Mouse (Mus musculus) megakaryocyte progenitor cell, adult 5-6 weeks (primary cell): ENCODE measurements around the gene Itpk1. TPM values are rescaled to one million over a fixed set of nuclear protein-coding genes. Genes with fewer than 3 reads are reported as not detected.
A peak's percentile ranks its signal among the peaks of the same experiment; 100 is the strongest.
"Not testable (repeated sequence)": the region's sequence is repeated elsewhere in the genome, so short reads cannot be mapped to it uniquely, and the experiment has no call there.

Source experiments
- ATAC-seq: replicated peaks from 2 replicates; pipeline ENCODE4 v1.8.0; 2016; ENCODE audit warnings: mild to moderate bottlenecking, moderate TSS enrichment, inconsistent platforms; ENCODE audit not compliant: poor library complexity
- total RNA-seq, 2 experiments: library from RNA; stranded (forward) in 1 of 2; stranded (reverse) in 1 of 2; fragments of 157-497, 149-512 nt in 1 of 2; fragments of 200-1000 nt in 1 of 2; gene quantifications; 2 replicates each; pipeline versions ENCODE4 v1.2.3 to v1.2.4; 2015 to 2017

Itpk1 gene
- total RNA-seq, 2 experiments from 2014 or later, result 10.5 to 15.3 TPM

- peak; percentile 33; the same call in 1 of the 2 replicates for ATAC-seq
Measured at GRCm38 (mm10) chr12:102631690-102632089, 73.0 kb downstream of the Itpk1 start.

- ATAC-seq, result not testable (repeated sequence)
Measured at GRCm38 (mm10) chr12:102630471-102630870, 74.3 kb downstream of the Itpk1 start.

GRCm38 (mm10) chr12:102628221-102628620, 76.5 kb downstream of the Itpk1 start:
- ATAC-seq, result no peak

GRCm38 (mm10) chr12:102627545-102627944, 77.2 kb downstream of the Itpk1 start:
- ATAC-seq, result peak; percentile 45; the same call in 1 of the 2 replicates

GRCm38 (mm10) chr12:102626841-102627240, 77.9 kb downstream of the Itpk1 start:
- ATAC-seq, result no peak

- ATAC-seq, result no peak
Measured at GRCm38 (mm10) chr12:102625717-102626116, 79.0 kb downstream of the Itpk1 start.

- ATAC-seq, result no peak
Measured at GRCm38 (mm10) chr12:102625118-102625517, 79.6 kb downstream of the Itpk1 start.

- no peak for ATAC-seq
Measured at GRCm38 (mm10) chr12:102623827-102624226, 80.9 kb downstream of the Itpk1 start.

- ATAC-seq, result no peak
Measured at GRCm38 (mm10) chr12:102622302-102622842, 82.4 kb downstream of the Itpk1 start.

- no peak for ATAC-seq
Measured at GRCm38 (mm10) chr12:102621811-102622210, 82.9 kb downstream of the Itpk1 start.

GRCm38 (mm10) chr12:102621205-102621604, 83.5 kb downstream of the Itpk1 start:
- no peak for ATAC-seq

GRCm38 (mm10) chr12:102619908-102620307, 84.8 kb downstream of the Itpk1 start:
- ATAC-seq, result peak; percentile 82

GRCm38 (mm10) chr12:102618085-102618484, 86.6 kb downstream of the Itpk1 start:
- no peak for ATAC-seq

GRCm38 (mm10) chr12:102616843-102617519, 87.7 kb downstream of the Itpk1 start:
- ATAC-seq, result peak; percentile 59

GRCm38 (mm10) chr12:102616201-102616600, 88.5 kb downstream of the Itpk1 start:
- ATAC-seq, result no peak

GRCm38 (mm10) chr12:102613411-102613810, 91.3 kb downstream of the Itpk1 start:
- ATAC-seq, result no peak

- no peak; the same call in 1 of the 2 replicates for ATAC-seq
Measured at GRCm38 (mm10) chr12:102612431-102612830, 92.3 kb downstream of the Itpk1 start.

GRCm38 (mm10) chr12:102610927-102611326, 93.8 kb downstream of the Itpk1 start:
- ATAC-seq, result no peak

- no peak for ATAC-seq
Measured at GRCm38 (mm10) chr12:102607808-102608517, 96.8 kb downstream of the Itpk1 start.

GRCm38 (mm10) chr12:102607066-102607465, 97.7 kb downstream of the Itpk1 start:
- ATAC-seq, result no peak

GRCm38 (mm10) chr12:102605607-102606006, 99.1 kb downstream of the Itpk1 start:
- ATAC-seq, result peak; percentile 49; the same call in 1 of the 2 replicates
